Mouse (Mus musculus) neural tube, embryonic 14.5 days (tissue): ENCODE data around the gene H2-DMa. TPM values are rescaled to one million over a fixed set of nuclear protein-coding genes. Genes with fewer than 3 reads are reported as not detected.

Experiments
- ATAC-seq: fragments of 200-750 bp; cut with Nextera tagmentation; 2 replicates; pipeline ENCODE4 v1.8.0; 2017; ENCODE audit warnings: low read depth, mild to moderate bottlenecking, moderate TSS enrichment, moderate library complexity
- H3K27ac ChIP-seq: fragments of 300-500 bp; sonication (generic); 2 replicates; pipeline ENCODE4 v1.5.1; 2014; ENCODE audit warnings: low read depth, mild to moderate bottlenecking, control low read depth, low read length, moderate library complexity, mixed read lengths
- H3K27me3 ChIP-seq: fragments of 300-500 bp; sonication (generic); 2 replicates; pipeline ENCODE4 v1.6.1; 2014; ENCODE audit warnings: low read length; ENCODE audit not compliant: control insufficient read depth, insufficient read depth
- H3K36me3 ChIP-seq: fragments of 300-500 bp; sonication (generic); 2 replicates; pipeline ENCODE4 v1.6.1; 2014; ENCODE audit warnings: low read length, mixed read lengths; ENCODE audit not compliant: control insufficient read depth, insufficient read depth
- H3K4me1 ChIP-seq: fragments of 300-500 bp; sonication (generic); 2 replicates; pipeline ENCODE4 v1.6.1; 2014; ENCODE audit warnings: low read length; ENCODE audit not compliant: control insufficient read depth, insufficient read depth
- H3K4me2 ChIP-seq: fragments of 300-500 bp; sonication (generic); 2 replicates; pipeline ENCODE4 v1.6.1; 2014; ENCODE audit warnings: mild to moderate bottlenecking, low read depth, low read length, control low read depth
- H3K4me3 ChIP-seq: fragments of 300-500 bp; sonication (generic); 2 replicates; pipeline ENCODE4 v1.5.1; 2014; ENCODE audit warnings: low read depth, low read length, control low read depth, mixed read lengths
- H3K9ac ChIP-seq: fragments of 300-500 bp; sonication (generic); replicated peaks from 2 replicates; pipeline ENCODE4 v1.6.1; 2014; ENCODE audit warnings: low read depth, mild to moderate bottlenecking, control low read depth, low read length, mixed read lengths
- H3K9me3 ChIP-seq: fragments of 300-500 bp; sonication (generic); 2 replicates; pipeline ENCODE4 v1.6.1; 2016; ENCODE audit warnings: low read length; ENCODE audit not compliant: control insufficient read depth
- WGBS: fragments of 180-500 bp; shearing (Covaris S2); extraction: QIAGEN DNeasy Blood & Tissue Kit; methylation state at CpG from one replicate; pipeline ENCODE4 v1.1.7; 2014; 5-methylcytosine and 5-hydroxymethylcytosine counted together
- polyA plus RNA-seq: library from polyadenylated mRNA; unstranded; fragments of >200 nt; fragmentation: Nextera tagmentation; extraction: Ambion mirVana; gene quantifications from 2 replicates; pipeline ENCODE4 v1.2.1, GENCODE M21; 2014

The H2-DMa gene
- polyA plus RNA-seq, 1 experiment from 2014 or later = 19.1 TPM

DNA sequence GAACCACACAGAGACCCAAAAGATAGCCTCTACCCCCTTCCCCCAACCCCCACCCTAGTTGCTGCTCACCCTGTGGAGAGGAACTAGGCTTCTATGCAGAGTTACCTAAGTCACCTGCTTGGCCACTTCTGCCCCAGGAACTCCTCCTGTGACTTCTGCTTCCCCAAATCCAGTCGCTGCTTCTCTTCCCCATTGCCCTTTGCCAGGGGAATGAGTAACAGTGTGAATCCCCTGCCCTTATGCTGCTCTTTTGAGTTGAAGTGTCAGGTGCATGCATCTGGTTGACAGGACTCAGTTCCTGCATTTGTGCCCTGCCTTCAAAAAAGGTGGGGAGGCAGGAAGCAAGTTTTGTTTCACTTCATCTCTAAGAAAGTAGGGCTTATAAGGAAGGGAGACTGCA, 54.7 kb downstream of the H2-DMa start:
- H3K36me3 ChIP-seq = no peaks in the 10 kb centered on the region
- H3K9ac ChIP-seq = no peak overlapping the region
- no peak overlapping the region for H3K4me2 ChIP-seq
- ATAC-seq = no peak
- H3K4me1 ChIP-seq = no peaks in the 10 kb centered on the region
- H3K27ac ChIP-seq = no peak overlapping the region
- H3K27me3 ChIP-seq = no peaks in the 10 kb centered on the region
- WGBS = 56% methylated on average over 1 of the region's 1 CpGs
- H3K9me3 ChIP-seq = no peaks in the 10 kb centered on the region
- H3K4me3 ChIP-seq = no peak overlapping the region

- 76% methylated on average over 4 of the region's 4 CpGs for WGBS
- ATAC-seq = no peak
- no peaks in the 10 kb centered on the region for H3K4me1 ChIP-seq
- no peak overlapping the region for H3K4me3 ChIP-seq
- no peaks in the 10 kb centered on the region for H3K9me3 ChIP-seq
- H3K27me3 ChIP-seq = no peaks in the 10 kb centered on the region
- no peak overlapping the region for H3K9ac ChIP-seq
- no peak overlapping the region for H3K27ac ChIP-seq
- no peaks in the 10 kb centered on the region for H3K36me3 ChIP-seq
- H3K4me2 ChIP-seq = no peak overlapping the region
Measured at GRCm38 (mm10) chr17:34177179-34177578, 57.8 kb downstream of the H2-DMa start.

DNA sequence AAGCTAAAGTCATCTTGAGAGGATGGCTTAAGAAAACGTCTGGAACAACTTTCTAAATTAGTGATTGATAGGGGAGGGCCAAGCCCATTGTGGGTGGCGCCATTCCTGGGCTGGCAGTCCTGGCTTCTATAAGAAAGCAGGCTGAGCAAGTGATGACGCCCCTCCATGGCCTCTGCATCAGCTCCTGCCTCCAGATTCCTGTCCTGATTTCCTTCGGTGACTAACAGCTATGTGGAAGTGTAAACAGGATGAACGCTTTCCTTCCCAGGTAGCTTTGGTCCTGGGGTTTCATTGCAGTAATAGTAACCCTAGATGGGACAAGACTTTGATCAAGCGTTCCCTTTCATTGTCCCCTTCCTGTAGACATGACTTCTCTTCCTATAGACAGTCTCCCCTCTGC, 59.7 kb downstream of the H2-DMa start:
- no peak for ATAC-seq
- H3K4me3 ChIP-seq = no peak overlapping the region
- no peaks in the 10 kb centered on the region for H3K27me3 ChIP-seq
- H3K4me1 ChIP-seq = no peaks in the 10 kb centered on the region
- H3K36me3 ChIP-seq = no peaks in the 10 kb centered on the region
- H3K27ac ChIP-seq = no peak overlapping the region
- 69% methylated on average over 6 of the region's 6 CpGs for WGBS
- no peak overlapping the region for H3K4me2 ChIP-seq
- H3K9ac ChIP-seq = no peak overlapping the region
- no peaks in the 10 kb centered on the region for H3K9me3 ChIP-seq

- H3K4me3 ChIP-seq = no peak overlapping the region
- H3K9ac ChIP-seq = no peak overlapping the region
- no peaks in the 10 kb centered on the region for H3K36me3 ChIP-seq
- H3K4me1 ChIP-seq = no peaks in the 10 kb centered on the region
- H3K27ac ChIP-seq = no peak overlapping the region
- no peaks in the 10 kb centered on the region for H3K9me3 ChIP-seq
- ATAC-seq = no peak
- no peaks in the 10 kb centered on the region for H3K27me3 ChIP-seq
- no peak overlapping the region for H3K4me2 ChIP-seq
- 74% methylated on average over 13 of the region's 13 CpGs for WGBS
Measured at GRCm38 (mm10) chr17:34179913-34180859, 60.8 kb downstream of the H2-DMa start.

GRCm38 (mm10) chr17:34183564-34184219, 64.4 kb downstream of the H2-DMa start:
- no peaks in the 10 kb centered on the region for H3K9me3 ChIP-seq
- H3K4me1 ChIP-seq = peaks cover 11% of the 10 kb centered on the region
- no peak overlapping the region for H3K9ac ChIP-seq
- 75% methylated on average over 15 of the region's 15 CpGs for WGBS
- no peak overlapping the region for H3K4me3 ChIP-seq
- no peaks in the 10 kb centered on the region for H3K36me3 ChIP-seq
- peaks cover 22% of the 10 kb centered on the region for H3K27me3 ChIP-seq
- no peak overlapping the region for H3K4me2 ChIP-seq
- H3K27ac ChIP-seq = no peak overlapping the region
- no peak for ATAC-seq

- H3K9ac ChIP-seq = no peak overlapping the region
- no peak overlapping the region for H3K27ac ChIP-seq
- no peak for ATAC-seq
- no peak overlapping the region for H3K4me2 ChIP-seq
- no peak overlapping the region for H3K4me3 ChIP-seq
- peaks cover 22% of the 10 kb centered on the region for H3K27me3 ChIP-seq
- WGBS = 91% methylated on average over 9 of the region's 9 CpGs
- H3K9me3 ChIP-seq = no peaks in the 10 kb centered on the region
- no peaks in the 10 kb centered on the region for H3K36me3 ChIP-seq
- peaks cover 11% of the 10 kb centered on the region for H3K4me1 ChIP-seq
Measured at GRCm38 (mm10) chr17:34185526-34185925, 66.2 kb downstream of the H2-DMa start.

GRCm38 (mm10) chr17:34186885-34187260, 67.5 kb downstream of the H2-DMa start:
- ATAC-seq = peak; percentile 73

DNA sequence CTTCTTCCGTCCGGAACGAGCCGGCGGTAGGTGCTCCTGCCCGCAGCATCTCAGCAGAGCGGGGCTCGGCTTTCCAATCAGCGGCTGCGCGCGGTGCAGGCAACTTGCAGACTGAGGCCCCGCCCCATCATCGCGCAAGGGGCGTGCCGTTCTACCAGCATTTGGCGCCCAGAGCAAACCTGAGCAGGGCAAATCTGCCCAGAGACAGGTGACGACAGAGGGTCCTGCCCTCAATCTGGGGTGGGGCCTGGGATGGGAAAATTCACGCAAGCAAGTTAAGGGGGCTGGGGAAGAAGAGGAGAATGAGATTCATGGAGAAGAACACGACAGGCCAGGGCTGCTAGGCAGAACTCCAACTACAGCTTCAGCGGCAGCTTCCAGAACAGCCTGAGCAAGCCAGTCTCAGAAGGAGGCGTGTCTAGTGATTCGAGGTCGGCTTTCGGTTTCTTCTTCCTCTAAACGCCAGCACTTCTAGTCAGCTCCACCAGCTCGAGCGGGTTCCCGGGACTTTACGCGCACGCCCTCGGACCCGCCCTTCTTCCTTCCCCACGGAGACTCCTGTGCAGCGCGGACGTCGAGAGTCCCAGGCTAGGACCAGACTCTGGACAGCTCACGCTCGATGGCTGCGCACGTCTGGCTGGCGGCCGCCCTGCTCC, 68.0 kb downstream of the H2-DMa start, which contains the start of the genes Tap1 and Psmb9:
Gene Tap1 (plus strand): TSS at position 293 of the 656 bp plus-strand sequence.
Gene Psmb9 (minus strand): TSS at position 504 of the 656 bp plus-strand sequence.
- no peaks in the 10 kb centered on the region for H3K9me3 ChIP-seq
- H3K9ac ChIP-seq = peak within 1 kb of the TSS; percentile 41
- under 1% methylated on average over 45 of the region's 46 CpGs for WGBS
- no peak within 1 kb of the TSS for H3K27ac ChIP-seq
- no peaks in the 10 kb centered on the region for H3K36me3 ChIP-seq
- peaks cover 11% of the 10 kb centered on the region for H3K4me1 ChIP-seq
- peaks cover 22% of the 10 kb centered on the region for H3K27me3 ChIP-seq
- peak within 1 kb of the TSS; percentile 36 for H3K4me3 ChIP-seq
- ATAC-seq = peak; percentile 96
- H3K4me2 ChIP-seq = peak within 1 kb of the TSS; percentile 66

More at GRCm38 (mm10) chr17:34186885-34187260, 67.5 kb downstream of the H2-DMa start:
- Histone ChIP-seq H3K4me1 (peaks cover 11% of the 10 kb centered on the region), H3K27ac (no peak overlapping the region), H3K36me3 (no peaks in the 10 kb centered on the region), H3K9me3 (no peaks in the 10 kb centered on the region), H3K4me2 (peak overlapping the region; percentile 66), H3K27me3 (peaks cover 22% of the 10 kb centered on the region), H3K9ac (peak overlapping the region; percentile 41; the same call in 1 of the 2 replicates), H3K4me3 (peak overlapping the region; percentile 36)
- whole genome bisulfite sequencing = 5% methylated on average over 14 of the region's 14 CpGs
